Mouse (Mus musculus): ENCODE data around the gene E130309D02Rik. TPM values are rescaled to one million over a fixed set of nuclear protein-coding genes. Genes with fewer than 3 reads are reported as not detected.

The E130309D02Rik gene
- polyA plus RNA-seq, 1 experiment from 2014 or later, result 17.7 TPM

GRCm38 (mm10) chr5:143253881-143254486, 61.2 kb downstream of the E130309D02Rik start:
- Histone ChIP-seq H3K27ac (replicated peaks in 1 of 2; ENCODE audit: control insufficient read depth in 1 of 2, insufficient read depth in 1 of 2, low read depth in 2 of 2, low read length in 2 of 2) (no peak overlapping the region), H3K36me3 (ENCODE audit: control insufficient read depth, insufficient read depth, low read length) (peaks cover 20% of the 10 kb centered on the region), H3K4me3 (ENCODE audit: control insufficient read depth in 1 of 2, insufficient read depth in 1 of 2, low read depth in 1 of 2, low read length in 2 of 2) (peak overlapping the region; percentile 29 to 46), H3K9me3 (ENCODE audit: control insufficient read depth, low read length) (no peaks in the 10 kb centered on the region), H3K4me1 (ENCODE audit: control insufficient read depth in 2 of 2, insufficient read depth in 2 of 2, low read length in 2 of 2) (peaks cover 2 to 21% of the 10 kb centered on the region in 2 experiments; a peak in 3 of 4 replicates), H3K9ac (ENCODE audit: low read length) (peak overlapping the region; percentile 21; the same call in 1 of the 2 replicates), H3K4me2 (ENCODE audit: low read length) (peak overlapping the region; percentile 80), H3K27me3 (ENCODE audit: control insufficient read depth, insufficient read depth, low read length) (peaks cover 77% of the 10 kb centered on the region)
- 5% methylated on average over 80 of the region's 81 CpGs for WGBS
- no peak for ATAC-seq (ENCODE audit: insufficient number of reproducible peaks, insufficient read depth, low FRiP score, low read depth)

GRCm38 (mm10) chr5:143253186-143253880, 61.8 kb downstream of the E130309D02Rik start:
- ATAC-seq (ENCODE audit: insufficient number of reproducible peaks, insufficient read depth, low FRiP score, low read depth), result no peak
- Histone ChIP-seq H3K4me2 (ENCODE audit: low read length) (peak overlapping the region; percentile 80), H3K36me3 (ENCODE audit: control insufficient read depth, insufficient read depth, low read length) (peaks cover 23% of the 10 kb centered on the region), H3K9me3 (ENCODE audit: control insufficient read depth, low read length) (no peaks in the 10 kb centered on the region), H3K27ac (replicated peaks in 1 of 2; ENCODE audit: control insufficient read depth in 1 of 2, insufficient read depth in 1 of 2, low read depth in 2 of 2, low read length in 2 of 2) (no peak overlapping the region), H3K9ac (ENCODE audit: low read length) (peak overlapping the region; percentile 21; the same call in 1 of the 2 replicates), H3K4me3 (ENCODE audit: control insufficient read depth in 1 of 2, insufficient read depth in 1 of 2, low read depth in 1 of 2, low read length in 2 of 2) (peak overlapping the region; percentile 29 to 46), H3K4me1 (ENCODE audit: control insufficient read depth in 2 of 2, insufficient read depth in 2 of 2, low read length in 2 of 2) (peaks cover 2 to 21% of the 10 kb centered on the region in 2 experiments; a peak in 3 of 4 replicates), H3K27me3 (ENCODE audit: control insufficient read depth, insufficient read depth, low read length) (peaks cover 77% of the 10 kb centered on the region)
- 3% methylated on average over 103 of the region's 103 CpGs for WGBS

GRCm38 (mm10) chr5:143252791-143253185, 62.4 kb downstream of the E130309D02Rik start:
- peaks cover 29% of the 10 kb centered on the region for H3K36me3 ChIP-seq (ENCODE audit: control insufficient read depth, insufficient read depth, low read length)
- H3K27me3 ChIP-seq (ENCODE audit: control insufficient read depth, insufficient read depth, low read length), result peaks cover 72% of the 10 kb centered on the region
- H3K9ac ChIP-seq (ENCODE audit: low read length), result no peak overlapping the region
- no peak overlapping the region for H3K27ac ChIP-seq (replicated peaks in 1 of 2; ENCODE audit: control insufficient read depth in 1 of 2, insufficient read depth in 1 of 2, low read depth in 2 of 2, low read length in 2 of 2)
- ATAC-seq (ENCODE audit: insufficient number of reproducible peaks, insufficient read depth, low FRiP score, low read depth), result no peak
- H3K9me3 ChIP-seq (ENCODE audit: control insufficient read depth, low read length), result no peaks in the 10 kb centered on the region
- H3K4me1 ChIP-seq (ENCODE audit: control insufficient read depth in 2 of 2, insufficient read depth in 2 of 2, low read length in 2 of 2), result peaks cover 2 to 21% of the 10 kb centered on the region in 2 experiments; a peak in 3 of 4 replicates
- WGBS, result 18% methylated on average over 18 of the region's 18 CpGs
- peak overlapping the region in 1 of 2 experiments; percentile 46; a peak in 2 of 4 replicates for H3K4me3 ChIP-seq (ENCODE audit: control insufficient read depth in 1 of 2, insufficient read depth in 1 of 2, low read depth in 1 of 2, low read length in 2 of 2)
- H3K4me2 ChIP-seq (ENCODE audit: low read length), result peak overlapping the region; percentile 80; the same call in 1 of the 2 replicates

- 60% methylated on average over 6 of the region's 6 CpGs for WGBS
- H3K4me2 ChIP-seq (ENCODE audit: low read length), result no peak overlapping the region
- peaks cover 64% of the 10 kb centered on the region for H3K27me3 ChIP-seq (ENCODE audit: control insufficient read depth, insufficient read depth, low read length)
- no peak overlapping the region for H3K4me3 ChIP-seq (ENCODE audit: control insufficient read depth in 1 of 2, insufficient read depth in 1 of 2, low read depth in 1 of 2, low read length in 2 of 2)
- peaks cover 2 to 21% of the 10 kb centered on the region in 2 experiments; a peak in 3 of 4 replicates for H3K4me1 ChIP-seq (ENCODE audit: control insufficient read depth in 2 of 2, insufficient read depth in 2 of 2, low read length in 2 of 2)
- H3K27ac ChIP-seq (replicated peaks in 1 of 2; ENCODE audit: control insufficient read depth in 1 of 2, insufficient read depth in 1 of 2, low read depth in 2 of 2, low read length in 2 of 2), result no peak overlapping the region
- no peaks in the 10 kb centered on the region for H3K9me3 ChIP-seq (ENCODE audit: control insufficient read depth, low read length)
- no peak overlapping the region for H3K9ac ChIP-seq (ENCODE audit: low read length)
- no peak for ATAC-seq (ENCODE audit: insufficient number of reproducible peaks, insufficient read depth, low FRiP score, low read depth)
- H3K36me3 ChIP-seq (ENCODE audit: control insufficient read depth, insufficient read depth, low read length), result peaks cover 34% of the 10 kb centered on the region
Observed at GRCm38 (mm10) chr5:143252039-143252438, 63.1 kb downstream of the E130309D02Rik start.

Other genes with a start within 250 kb of the E130309D02Rik start
- gene Rnf216, start 202.4 kb downstream of the E130309D02Rik start, polyA plus RNA-seq (2014; fragmentation: Nextera tagmentation; extraction: Ambion mirVana), result 23.2 and 26.5 TPM in 2 replicates
- not detected in 2 replicates for gene Olfr718-ps1, start 167.8 kb downstream of the E130309D02Rik start, polyA plus RNA-seq (2014; fragmentation: Nextera tagmentation; extraction: Ambion mirVana)
- gene Rbak, start 134.6 kb downstream of the E130309D02Rik start, polyA plus RNA-seq (2014; fragmentation: Nextera tagmentation; extraction: Ambion mirVana), result 9.1 and 9.6 TPM in 2 replicates
- gene Spdye4b, start 134.3 kb downstream of the E130309D02Rik start, polyA plus RNA-seq (2014; fragmentation: Nextera tagmentation; extraction: Ambion mirVana), result not detected in 2 replicates
- not detected in 2 replicates for gene Spdye4a, start 88.5 kb downstream of the E130309D02Rik start, polyA plus RNA-seq (2014; fragmentation: Nextera tagmentation; extraction: Ambion mirVana)
- gene Zfp12, start 80.2 kb downstream of the E130309D02Rik start, polyA plus RNA-seq (2014; fragmentation: Nextera tagmentation; extraction: Ambion mirVana), result 9.4 and 9.7 TPM in 2 replicates
- gene Zfp316, start 45.3 kb downstream of the E130309D02Rik start, polyA plus RNA-seq (2014; fragmentation: Nextera tagmentation; extraction: Ambion mirVana), result 1.1 and 1.6 TPM in 2 replicates
- gene Zfp853, start 21.7 kb downstream of the E130309D02Rik start, polyA plus RNA-seq (2014; fragmentation: Nextera tagmentation; extraction: Ambion mirVana), result 0.07 TPM in 1 of 2 replicates, not detected in the other
- 58.7 and 60.1 TPM in 2 replicates for gene Zdhhc4, start 13.9 kb upstream of the E130309D02Rik start, polyA plus RNA-seq (2014; fragmentation: Nextera tagmentation; extraction: Ambion mirVana)
- 0.09 and 0.18 TPM in 2 replicates for gene Grid2ip, start 42.0 kb upstream of the E130309D02Rik start, polyA plus RNA-seq (2014; fragmentation: Nextera tagmentation; extraction: Ambion mirVana)
- 228 and 254 TPM in 2 replicates for gene Kdelr2, start 88.5 kb upstream of the E130309D02Rik start, polyA plus RNA-seq (2014; fragmentation: Nextera tagmentation; extraction: Ambion mirVana)
- gene Daglb, start 149.2 kb upstream of the E130309D02Rik start, polyA plus RNA-seq (2014; fragmentation: Nextera tagmentation; extraction: Ambion mirVana), result 10.8 TPM in 2 replicates
- gene Rac1, start 212.7 kb upstream of the E130309D02Rik start, polyA plus RNA-seq (2014; fragmentation: Nextera tagmentation; extraction: Ambion mirVana), result 407 and 410 TPM in 2 replicates